Mouse (Mus musculus) stomach, embryonic 14.5 days (tissue): ENCODE measurements around the gene Rab11fip4. TPM values are rescaled to one million over a fixed set of nuclear protein-coding genes. Genes with fewer than 3 reads are reported as not detected.

Source experiments
- ATAC-seq: fragments of 200-750 bp; cut with Nextera tagmentation; 2 replicates; pipeline ENCODE4 v1.8.0; 2017; ENCODE audit warnings: low read depth, moderate TSS enrichment; ENCODE audit not compliant: insufficient number of reproducible peaks, insufficient read depth, low FRiP score
- H3K27ac ChIP-seq: fragments of 300-500 bp; sonication (generic); 2 replicates; pipeline ENCODE4 v1.5.1; 2014; ENCODE audit warnings: mild to moderate bottlenecking, low read length, moderate library complexity, mixed read lengths
- H3K27me3 ChIP-seq: fragments of 300-500 bp; sonication (generic); 2 replicates; pipeline ENCODE4 v1.6.1; 2014; ENCODE audit warnings: low read length, control low read depth, mixed read lengths; ENCODE audit not compliant: control insufficient read depth, insufficient read depth
- H3K36me3 ChIP-seq: fragments of 300-500 bp; sonication (generic); 2 replicates; pipeline ENCODE4 v1.6.1; 2014; ENCODE audit warnings: mild to moderate bottlenecking, control low read depth, low read length, moderate library complexity, mixed read lengths; ENCODE audit not compliant: control insufficient read depth, insufficient read depth
- H3K4me1 ChIP-seq: fragments of 300-500 bp; sonication (generic); 2 replicates; pipeline ENCODE4 v1.6.1; 2014; ENCODE audit warnings: low read length, control low read depth, mixed read lengths; ENCODE audit not compliant: control insufficient read depth, insufficient read depth
- H3K4me2 ChIP-seq: fragments of 300-500 bp; sonication (generic); replicated peaks from 2 replicates; pipeline ENCODE4 v1.6.1; 2014; ENCODE audit warnings: low read depth, low read length, control low read depth
- H3K4me3 ChIP-seq: fragments of 300-500 bp; sonication (generic); 2 replicates; pipeline ENCODE4 v1.5.1; 2014; ENCODE audit warnings: low read depth, low read length, control low read depth
- H3K9ac ChIP-seq: fragments of 300-500 bp; sonication (generic); replicated peaks from 2 replicates; pipeline ENCODE4 v1.6.1; 2014; ENCODE audit warnings: low read depth, mild to moderate bottlenecking, control low read depth, low read length, moderate library complexity, mixed read lengths
- H3K9me3 ChIP-seq: fragments of 300-500 bp; sonication (generic); 2 replicates; pipeline ENCODE4 v1.6.1; 2016; ENCODE audit warnings: low read depth, low read length, control low read depth; ENCODE audit not compliant: control insufficient read depth
- WGBS: fragments of 180-500 bp; shearing (Covaris S2); extraction: QIAGEN DNeasy Blood & Tissue Kit; methylation state at CpG from one replicate; pipeline ENCODE4 v1.1.7; 2014; 5-methylcytosine and 5-hydroxymethylcytosine counted together
- polyA plus RNA-seq: library from polyadenylated mRNA; unstranded; fragments of >200 nt; fragmentation: Nextera tagmentation; extraction: Ambion mirVana; gene quantifications from 2 replicates; pipeline ENCODE4 v1.2.1, GENCODE M21; 2014

Rab11fip4 gene
- polyA plus RNA-seq, result 1.9 and 3.0 TPM in 2 replicates

- no peaks in the 10 kb centered on the region for H3K9me3 ChIP-seq
- H3K9ac ChIP-seq, result peak within 1 kb of the TSS; percentile 38
- no peak within 1 kb of the TSS for H3K27ac ChIP-seq
- H3K36me3 ChIP-seq, result no peaks in the 10 kb centered on the region
- peak within 1 kb of the TSS; percentile 45 for H3K4me3 ChIP-seq
- under 1% methylated on average over 97 of the region's 98 CpGs for WGBS
- ATAC-seq, result peak; percentile 59; the same call in 1 of the 2 replicates
- peaks cover 38% of the 10 kb centered on the region; the same call in 1 of the 2 replicates for H3K27me3 ChIP-seq
- peak within 1 kb of the TSS; percentile 90 for H3K4me2 ChIP-seq
- no peaks in the 10 kb centered on the region for H3K4me1 ChIP-seq
Observed at GRCm38 (mm10) chr11:79590664-79591590, at the start of gene Rab11fip4. Gene Rab11fip4, plus strand, starts transcription at chr11:79591212.

- H3K9ac ChIP-seq, result no peak overlapping the region
- no peaks in the 10 kb centered on the region for H3K27me3 ChIP-seq
- WGBS, result 57% methylated on average over 1 of the region's 1 CpGs
- no peaks in the 10 kb centered on the region for H3K4me1 ChIP-seq
- no peak overlapping the region for H3K4me2 ChIP-seq
- H3K4me3 ChIP-seq, result no peak overlapping the region
- H3K27ac ChIP-seq, result no peak overlapping the region
- no peak for ATAC-seq
- H3K36me3 ChIP-seq, result peaks cover 73% of the 10 kb centered on the region
- H3K9me3 ChIP-seq, result no peaks in the 10 kb centered on the region
Observed at GRCm38 (mm10) chr11:79552622-79553021, 38.4 kb upstream of the Rab11fip4 start.

- no peaks in the 10 kb centered on the region for H3K27me3 ChIP-seq
- H3K9me3 ChIP-seq, result no peaks in the 10 kb centered on the region
- WGBS, result 82% methylated on average over 4 of the region's 4 CpGs
- no peak overlapping the region for H3K4me2 ChIP-seq
- no peak for ATAC-seq
- H3K4me1 ChIP-seq, result no peaks in the 10 kb centered on the region
- H3K27ac ChIP-seq, result no peak overlapping the region
- no peak overlapping the region for H3K9ac ChIP-seq
- peaks cover 49% of the 10 kb centered on the region for H3K36me3 ChIP-seq
- H3K4me3 ChIP-seq, result no peak overlapping the region
Observed at GRCm38 (mm10) chr11:79560536-79560935, 30.5 kb upstream of the Rab11fip4 start.

- 86% methylated on average over 7 of the region's 7 CpGs for WGBS
- Histone ChIP-seq H3K9ac (no peak overlapping the region), H3K27ac (no peak overlapping the region), H3K36me3 (peaks cover 48% of the 10 kb centered on the region), H3K4me2 (no peak overlapping the region), H3K4me3 (no peak overlapping the region), H3K9me3 (no peaks in the 10 kb centered on the region), H3K4me1 (no peaks in the 10 kb centered on the region), H3K27me3 (no peaks in the 10 kb centered on the region)
- no peak for ATAC-seq
Observed at GRCm38 (mm10) chr11:79563493-79563892, 27.5 kb upstream of the Rab11fip4 start.

- ATAC-seq, result no peak
- H3K4me2 ChIP-seq, result no peak overlapping the region
- WGBS, result 55% methylated on average over 1 of the region's 1 CpGs
- H3K9ac ChIP-seq, result no peak overlapping the region
- no peak overlapping the region for H3K27ac ChIP-seq
- peaks cover 52% of the 10 kb centered on the region for H3K36me3 ChIP-seq
- no peak overlapping the region for H3K4me3 ChIP-seq
- H3K4me1 ChIP-seq, result no peaks in the 10 kb centered on the region
- H3K9me3 ChIP-seq, result no peaks in the 10 kb centered on the region
- no peaks in the 10 kb centered on the region for H3K27me3 ChIP-seq
Observed at GRCm38 (mm10) chr11:79566947-79567346, 24.1 kb upstream of the Rab11fip4 start.

GRCm38 (mm10) chr11:79568197-79568911, 22.7 kb upstream of the Rab11fip4 start:
- WGBS, result 88% methylated on average over 11 of the region's 11 CpGs
- Histone ChIP-seq H3K27me3 (no peaks in the 10 kb centered on the region), H3K4me1 (no peaks in the 10 kb centered on the region), H3K36me3 (peaks cover 47% of the 10 kb centered on the region), H3K4me2 (no peak overlapping the region), H3K9me3 (no peaks in the 10 kb centered on the region), H3K27ac (no peak overlapping the region), H3K9ac (no peak overlapping the region), H3K4me3 (no peak overlapping the region)
- no peak for ATAC-seq

GRCm38 (mm10) chr11:79570319-79570718, 20.7 kb upstream of the Rab11fip4 start:
- 95% methylated on average over 2 of the region's 2 CpGs for WGBS
- Histone ChIP-seq H3K9me3 (no peaks in the 10 kb centered on the region), H3K27ac (no peak overlapping the region), H3K4me3 (no peak overlapping the region), H3K9ac (no peak overlapping the region), H3K4me1 (no peaks in the 10 kb centered on the region), H3K36me3 (peaks cover 51% of the 10 kb centered on the region), H3K27me3 (no peaks in the 10 kb centered on the region), H3K4me2 (no peak overlapping the region)
- ATAC-seq, result no peak

- H3K4me2 ChIP-seq, result no peak overlapping the region
- ATAC-seq, result no peak
- H3K27me3 ChIP-seq, result no peaks in the 10 kb centered on the region
- 91% methylated on average over 3 of the region's 3 CpGs for WGBS
- H3K9ac ChIP-seq, result no peak overlapping the region
- no peaks in the 10 kb centered on the region for H3K9me3 ChIP-seq
- H3K4me1 ChIP-seq, result no peaks in the 10 kb centered on the region
- no peak overlapping the region for H3K4me3 ChIP-seq
- peaks cover 44% of the 10 kb centered on the region for H3K36me3 ChIP-seq
- no peak overlapping the region for H3K27ac ChIP-seq
Observed at GRCm38 (mm10) chr11:79573836-79574235, 17.2 kb upstream of the Rab11fip4 start.
